Mouse (Mus musculus) ES-E14 (cell line): ENCODE measurements at regions not wholly inside any gene's neighbourhood (a gene's known extent, or its start where the extent isn't known, plus 50 kb on each side); places are given as distances from the start of the nearest gene placed in this dataset.

Experiments used
- MAFK ChIP-seq: IDR thresholded peaks from 2 replicates; pipeline ENCODE4 v1.6.1; 2014; ENCODE audit warnings: mild to moderate bottlenecking, low read depth, low read length, inconsistent platforms; ENCODE audit not compliant: insufficient read depth
- ZNF384 ChIP-seq: IDR thresholded peaks from 2 replicates; pipeline ENCODE4 v1.6.1; 2012; ENCODE audit warnings: low read depth, low read length, inconsistent platforms

- no peak for TF ChIP-seq ZNF384
- TF ChIP-seq MAFK = no peak
Measured at GRCm38 (mm10) chr3:52792121-52792520, 224.9 kb downstream of the Cog6 start.
